Mouse (Mus musculus) liver, embryonic 16.5 days (tissue): Measurements from ENCODE around the gene 4930583I09Rik. TPM values are rescaled to one million over a fixed set of nuclear protein-coding genes. Genes with fewer than 3 reads are reported as not detected.

ENCODE experiments used
- ATAC-seq: fragments of 200-750 bp; cut with Nextera tagmentation; 2 replicates; pipeline ENCODE4 v1.8.0; 2017; ENCODE audit warnings: low read depth, mild to moderate bottlenecking, moderate number of reproducible peaks, moderate library complexity
- H3K27ac ChIP-seq: fragments of 300-500 bp; sonication (generic); 2 replicates; pipeline ENCODE4 v1.5.1; 2014; ENCODE audit warnings: mild to moderate bottlenecking, low read length
- H3K27me3 ChIP-seq: fragments of 300-500 bp; sonication (generic); 2 replicates; pipeline ENCODE4 v1.6.1; 2014; ENCODE audit warnings: low read depth, low read length, mixed read lengths; ENCODE audit not compliant: control insufficient read depth, insufficient read depth
- H3K36me3 ChIP-seq: fragments of 300-500 bp; sonication (generic); 2 replicates; pipeline ENCODE4 v1.6.1; 2014; ENCODE audit warnings: mild to moderate bottlenecking; ENCODE audit not compliant: control insufficient read depth, insufficient read depth
- H3K4me1 ChIP-seq: fragments of 300-500 bp; sonication (generic); 2 replicates; pipeline ENCODE4 v1.6.1; 2014; ENCODE audit warnings: low read depth, low read length, mixed read lengths; ENCODE audit not compliant: control insufficient read depth
- H3K4me2 ChIP-seq: fragments of 300-500 bp; sonication (generic); 2 replicates; pipeline ENCODE4 v1.6.1; 2014; ENCODE audit warnings: low read depth, low read length, mixed read lengths
- H3K4me3 ChIP-seq: fragments of 300-500 bp; sonication (generic); 2 replicates; pipeline ENCODE4 v1.5.1; 2014; ENCODE audit warnings: low read depth, mild to moderate bottlenecking, low read length
- H3K9ac ChIP-seq: fragments of 300-500 bp; sonication (generic); 2 replicates; pipeline ENCODE4 v1.6.1; 2014; ENCODE audit warnings: low read depth, low read length
- H3K9me3 ChIP-seq: fragments of 300-500 bp; sonication (generic); replicated peaks from 2 replicates; pipeline ENCODE4 v1.6.1; 2016; ENCODE audit warnings: low read length; ENCODE audit not compliant: control insufficient read depth
- WGBS: fragments of 180-500 bp; shearing (Covaris S2); extraction: QIAGEN DNeasy Blood & Tissue Kit; methylation state at CpG from one replicate; pipeline ENCODE4 v1.1.7; 2014; ENCODE audit not compliant: insufficient replicate concordance; 5-methylcytosine and 5-hydroxymethylcytosine counted together
- polyA plus RNA-seq: library from polyadenylated mRNA; unstranded; fragments of >200 nt; fragmentation: Nextera tagmentation; extraction: Ambion mirVana; gene quantifications from 2 replicates; pipeline ENCODE4 v1.2.1, GENCODE M21; 2015

4930583I09Rik gene
- polyA plus RNA-seq, 1 experiment from 2014 or later = not detected

- H3K27ac ChIP-seq = no peak overlapping the region
- no peak overlapping the region for H3K4me3 ChIP-seq
- H3K4me2 ChIP-seq = no peak overlapping the region
- no peak overlapping the region for H3K9ac ChIP-seq
- H3K36me3 ChIP-seq = no peaks in the 10 kb centered on the region
- H3K27me3 ChIP-seq = no peaks in the 10 kb centered on the region
- H3K9me3 ChIP-seq = no peaks in the 10 kb centered on the region
- ATAC-seq = no peak
- WGBS = 67% methylated on average over 10 of the region's 10 CpGs
- no peaks in the 10 kb centered on the region for H3K4me1 ChIP-seq
These were observed 481 bp upstream of the 4930583I09Rik start for GRCm38 (mm10) chr17:64836352-64836751.

GRCm38 (mm10) chr17:64833906-64834490 lies 1.9 kb downstream of the 4930583I09Rik start:
- H3K27ac ChIP-seq = no peak overlapping the region
- H3K9me3 ChIP-seq = no peaks in the 10 kb centered on the region
- H3K27me3 ChIP-seq = no peaks in the 10 kb centered on the region
- no peak overlapping the region for H3K4me3 ChIP-seq
- 62% methylated on average over 7 of the region's 7 CpGs for WGBS
- no peak overlapping the region for H3K9ac ChIP-seq
- no peak overlapping the region for H3K4me2 ChIP-seq
- ATAC-seq = no peak
- H3K4me1 ChIP-seq = no peaks in the 10 kb centered on the region
- no peaks in the 10 kb centered on the region for H3K36me3 ChIP-seq

- WGBS = 63% methylated on average over 2 of the region's 2 CpGs
- no peak for ATAC-seq
These were observed 2.8 kb downstream of the 4930583I09Rik start for GRCm38 (mm10) chr17:64833071-64833470.

GRCm38 (mm10) chr17:64827482-64827881 lies 8.4 kb downstream of the 4930583I09Rik start:
- H3K4me3 ChIP-seq = no peak overlapping the region
- WGBS = 72% methylated on average over 5 of the region's 5 CpGs
- no peaks in the 10 kb centered on the region for H3K4me1 ChIP-seq
- H3K9me3 ChIP-seq = no peaks in the 10 kb centered on the region
- no peaks in the 10 kb centered on the region for H3K36me3 ChIP-seq
- no peaks in the 10 kb centered on the region for H3K27me3 ChIP-seq
- H3K9ac ChIP-seq = no peak overlapping the region
- ATAC-seq = no peak
- H3K4me2 ChIP-seq = no peak overlapping the region
- no peak overlapping the region for H3K27ac ChIP-seq

More at GRCm38 (mm10) chr17:64833071-64833470, 2.8 kb downstream of the 4930583I09Rik start:
- Histone ChIP-seq H3K9me3 (no peaks in the 10 kb centered on the region), H3K27me3 (no peaks in the 10 kb centered on the region), H3K4me2 (no peak overlapping the region), H3K36me3 (no peaks in the 10 kb centered on the region), H3K27ac (no peak overlapping the region), H3K4me3 (no peak overlapping the region), H3K4me1 (no peaks in the 10 kb centered on the region), H3K9ac (no peak overlapping the region)

GRCm38 (mm10) chr17:64826843-64827242 lies 9.0 kb downstream of the 4930583I09Rik start:
- 57% methylated on average over 4 of the region's 4 CpGs for WGBS

GRCm38 (mm10) chr17:64822561-64822960 lies 13.3 kb downstream of the 4930583I09Rik start:
- no peaks in the 10 kb centered on the region for H3K4me1 ChIP-seq
- H3K27ac ChIP-seq = no peak overlapping the region
- H3K4me2 ChIP-seq = no peak overlapping the region
- H3K36me3 ChIP-seq = no peaks in the 10 kb centered on the region
- no peak overlapping the region for H3K4me3 ChIP-seq
- no peaks in the 10 kb centered on the region for H3K27me3 ChIP-seq
- 49% methylated on average over 5 of the region's 5 CpGs for WGBS
- ATAC-seq = no peak
- no peaks in the 10 kb centered on the region for H3K9me3 ChIP-seq
- H3K9ac ChIP-seq = no peak overlapping the region

More at GRCm38 (mm10) chr17:64826843-64827242, 9.0 kb downstream of the 4930583I09Rik start:
- no peak overlapping the region for H3K9ac ChIP-seq
- H3K4me1 ChIP-seq = no peaks in the 10 kb centered on the region
- no peaks in the 10 kb centered on the region for H3K9me3 ChIP-seq
- H3K4me3 ChIP-seq = no peak overlapping the region
- no peak overlapping the region for H3K4me2 ChIP-seq
- no peak for ATAC-seq
- no peaks in the 10 kb centered on the region for H3K27me3 ChIP-seq
- no peaks in the 10 kb centered on the region for H3K36me3 ChIP-seq
- H3K27ac ChIP-seq = no peak overlapping the region

GRCm38 (mm10) chr17:64820841-64821593 lies 14.9 kb downstream of the 4930583I09Rik start:
- no peak overlapping the region for H3K4me2 ChIP-seq
- 0 out of 2 replicates have a peak, but pooled peaks have one; percentile 45 for ATAC-seq
- H3K36me3 ChIP-seq = no peaks in the 10 kb centered on the region
- H3K27me3 ChIP-seq = no peaks in the 10 kb centered on the region
- H3K4me1 ChIP-seq = no peaks in the 10 kb centered on the region
- no peak overlapping the region for H3K9ac ChIP-seq
- no peaks in the 10 kb centered on the region for H3K9me3 ChIP-seq
- WGBS = 28% methylated on average over 7 of the region's 7 CpGs
- no peak overlapping the region for H3K4me3 ChIP-seq
- no peak overlapping the region for H3K27ac ChIP-seq

GRCm38 (mm10) chr17:64816298-64816697 lies 19.6 kb downstream of the 4930583I09Rik start:
- H3K9ac ChIP-seq = no peak overlapping the region
- H3K4me3 ChIP-seq = no peak overlapping the region
- 74% methylated on average over 3 of the region's 3 CpGs for WGBS
- no peaks in the 10 kb centered on the region for H3K9me3 ChIP-seq
- ATAC-seq = no peak
- H3K36me3 ChIP-seq = no peaks in the 10 kb centered on the region
- no peak overlapping the region for H3K4me2 ChIP-seq
- H3K27ac ChIP-seq = no peak overlapping the region
- no peaks in the 10 kb centered on the region for H3K4me1 ChIP-seq
- H3K27me3 ChIP-seq = no peaks in the 10 kb centered on the region

- ATAC-seq = no peak
- Histone ChIP-seq H3K9me3 (no peaks in the 10 kb centered on the region), H3K4me3 (no peak overlapping the region), H3K4me2 (no peak overlapping the region), H3K36me3 (no peaks in the 10 kb centered on the region), H3K4me1 (no peaks in the 10 kb centered on the region), H3K27me3 (no peaks in the 10 kb centered on the region), H3K27ac (no peak overlapping the region), H3K9ac (no peak overlapping the region)
- WGBS = 47% methylated on average over 2 of the region's 2 CpGs
These were observed 20.1 kb downstream of the 4930583I09Rik start for GRCm38 (mm10) chr17:64815806-64816205.
